Mouse (Mus musculus) spleen, embryonic (tissue): ENCODE results near the gene Dpy19l3.

ENCODE experiments used
- CTCF ChIA-PET: fragments of 350-600 bp; sonication (Branson Sonifier 250); formaldehyde crosslinking; loops from one replicate; lab custom pipeline; 2022; lab: Charles Lee

Dpy19l3 gene

DNA sequence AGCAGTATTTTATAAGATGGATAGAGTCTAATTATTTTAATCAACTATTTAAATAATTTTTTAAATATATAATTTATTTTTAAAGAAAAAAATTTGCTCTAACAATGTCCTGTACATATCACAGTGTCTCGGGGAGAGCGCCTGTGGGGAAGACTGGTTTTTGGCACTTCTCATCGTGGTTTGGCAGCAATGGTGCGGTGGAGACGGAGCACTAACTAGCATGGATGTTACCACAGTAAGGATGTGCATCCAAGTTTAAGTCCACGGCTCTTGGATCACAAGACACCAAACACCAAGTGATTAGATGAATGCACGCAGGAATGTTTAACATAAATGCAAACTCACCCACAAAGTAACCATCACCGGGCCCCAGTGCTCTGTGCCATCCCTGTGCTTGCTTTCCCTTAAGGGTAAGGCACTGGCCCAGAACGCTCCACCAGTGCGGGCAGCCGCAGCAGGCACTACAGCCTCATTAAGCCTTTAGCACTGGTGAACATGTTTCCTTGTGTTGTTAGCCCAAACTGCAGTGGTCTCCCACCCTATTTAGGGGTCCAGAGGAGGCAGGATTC lies 65.4 kb downstream of the Dpy19l3 start:
- CTCF ChIA-PET: no interaction called here

DNA sequence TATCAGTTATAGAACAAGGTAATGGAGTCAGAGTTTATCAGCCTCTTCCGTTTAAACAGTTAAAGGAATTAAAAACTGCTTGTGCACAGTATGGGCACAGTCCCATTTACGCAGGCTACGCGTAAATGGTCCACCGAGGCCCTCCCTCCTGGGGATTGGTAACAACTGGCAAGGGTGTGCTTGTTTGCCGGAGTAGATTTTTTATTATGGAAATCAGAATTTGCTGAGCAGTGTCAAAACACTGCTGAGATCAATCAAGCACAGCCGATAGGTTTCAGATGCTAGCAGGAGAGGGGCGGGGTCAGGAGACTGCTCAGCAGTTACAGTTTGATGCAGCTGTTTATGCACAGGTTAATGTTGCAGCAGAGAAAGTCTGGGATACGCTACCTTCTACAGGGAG lies 66.0 kb downstream of the Dpy19l3 start:
- CTCF ChIA-PET: no interaction called here

DNA sequence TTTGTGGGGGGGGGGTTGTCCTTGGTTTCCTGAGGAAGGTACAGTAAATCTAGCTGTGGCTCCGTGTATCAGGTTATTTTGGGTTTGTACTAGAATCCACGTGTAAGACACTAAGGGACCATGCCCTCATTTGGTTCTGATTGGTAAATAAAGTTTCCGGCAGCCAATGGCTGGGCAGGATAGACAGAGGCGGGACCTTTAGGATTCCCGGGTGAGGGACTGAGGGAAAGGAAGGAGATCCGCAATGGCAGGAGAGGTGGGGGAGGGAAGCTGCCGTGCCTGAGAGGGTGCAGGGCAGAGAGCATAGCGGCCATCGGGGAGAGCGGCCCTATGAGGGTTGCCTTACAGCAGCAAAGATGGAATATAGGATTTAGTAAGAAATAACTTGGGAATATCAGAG lies 67.0 kb downstream of the Dpy19l3 start:
- CTCF ChIA-PET: no interaction called here

DNA sequence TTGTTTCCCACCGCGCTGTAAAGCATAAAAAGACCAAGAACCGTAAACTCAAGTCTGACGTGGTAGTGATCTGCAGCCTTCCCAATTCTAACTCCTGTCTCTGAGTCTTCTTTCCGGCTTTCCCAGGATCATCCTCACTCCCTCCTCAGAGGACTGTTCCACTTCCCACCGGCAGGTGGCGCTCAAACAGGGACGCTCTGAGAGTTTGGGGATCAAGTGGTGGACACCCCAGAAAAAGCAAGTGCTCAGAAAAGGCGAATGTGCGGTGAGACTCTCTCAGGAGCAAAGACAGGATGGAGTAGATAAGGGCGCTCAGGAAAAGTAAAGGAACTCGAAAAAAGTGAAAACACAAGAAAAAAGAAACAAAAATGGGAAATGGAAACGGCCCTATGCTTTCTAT lies 67.5 kb downstream of the Dpy19l3 start:
- CTCF ChIA-PET: no interaction called here

DNA sequence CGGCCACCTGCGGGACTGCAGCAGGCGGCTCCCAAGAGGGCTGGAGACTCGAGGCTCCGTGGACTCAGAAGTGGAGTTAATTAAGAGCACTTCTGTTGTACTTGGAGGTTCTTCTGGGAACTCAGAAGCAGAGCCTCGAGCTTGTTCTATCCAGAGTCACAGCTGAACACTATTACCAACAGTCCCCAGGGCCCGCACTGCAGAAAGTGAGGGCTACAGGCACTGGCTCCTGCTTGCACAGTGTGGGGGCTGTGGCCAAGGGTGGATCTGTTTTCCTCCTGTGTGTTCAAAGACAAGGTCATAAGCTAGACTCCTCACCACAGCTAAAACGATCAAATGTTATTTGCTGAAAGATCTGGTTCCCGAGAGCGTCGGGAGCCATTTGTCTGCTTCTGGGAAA lies 68.0 kb downstream of the Dpy19l3 start:
- CTCF ChIA-PET: no interaction called here

DNA sequence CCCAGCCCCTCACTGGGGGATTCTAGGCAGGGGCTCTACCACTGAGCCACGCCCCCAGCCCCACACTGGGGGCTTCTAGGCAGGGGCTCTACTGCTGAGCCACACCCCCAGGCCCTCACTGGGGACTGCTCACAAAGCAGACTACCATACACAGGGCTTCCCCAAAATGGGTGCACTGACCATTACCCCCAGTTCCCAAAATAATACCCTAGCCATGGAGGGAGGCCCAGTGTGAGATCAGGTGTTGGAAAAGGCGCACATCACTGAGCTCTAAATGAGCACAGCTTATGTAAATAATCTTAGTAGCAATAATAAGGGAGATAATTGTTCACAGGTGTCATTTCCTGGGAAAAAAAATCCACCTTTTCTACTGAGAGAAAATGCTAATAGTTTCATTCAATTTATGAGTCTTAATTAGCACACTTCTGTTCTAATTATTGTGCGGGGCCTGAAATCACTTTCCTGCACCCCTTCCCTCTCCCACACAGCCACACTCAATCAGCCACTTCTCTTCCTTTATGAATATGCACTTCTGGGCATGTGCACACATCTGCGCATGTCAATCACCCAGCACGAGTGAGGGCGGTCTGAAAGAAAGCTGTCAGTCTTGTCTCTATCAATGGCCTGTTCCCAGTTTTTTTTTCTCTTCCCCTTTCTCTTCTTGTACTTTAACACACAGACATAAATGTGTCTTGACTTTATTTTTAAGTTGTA lies 70.7 kb downstream of the Dpy19l3 start:
- CTCF ChIA-PET: no interaction called here

DNA sequence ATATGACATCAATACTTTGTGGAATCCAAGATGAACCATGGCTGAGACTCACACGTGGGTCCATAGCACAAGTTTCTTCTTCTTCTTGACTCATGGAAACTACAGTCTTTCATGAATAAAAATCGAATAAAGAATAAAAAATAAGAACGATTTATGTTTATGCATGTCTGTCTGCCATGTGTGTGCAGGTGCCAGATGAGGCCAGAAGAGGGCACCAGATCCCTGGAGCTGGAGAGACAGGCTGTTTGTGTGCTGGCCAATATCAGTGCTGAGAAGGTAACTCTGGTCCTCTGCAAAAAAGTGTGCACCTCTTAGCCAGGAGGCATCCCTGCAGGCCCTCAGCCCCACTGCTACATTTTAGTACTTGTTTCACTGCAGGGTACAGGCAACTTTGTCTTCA lies 72.7 kb downstream of the Dpy19l3 start:
- CTCF ChIA-PET: no interaction called here

DNA sequence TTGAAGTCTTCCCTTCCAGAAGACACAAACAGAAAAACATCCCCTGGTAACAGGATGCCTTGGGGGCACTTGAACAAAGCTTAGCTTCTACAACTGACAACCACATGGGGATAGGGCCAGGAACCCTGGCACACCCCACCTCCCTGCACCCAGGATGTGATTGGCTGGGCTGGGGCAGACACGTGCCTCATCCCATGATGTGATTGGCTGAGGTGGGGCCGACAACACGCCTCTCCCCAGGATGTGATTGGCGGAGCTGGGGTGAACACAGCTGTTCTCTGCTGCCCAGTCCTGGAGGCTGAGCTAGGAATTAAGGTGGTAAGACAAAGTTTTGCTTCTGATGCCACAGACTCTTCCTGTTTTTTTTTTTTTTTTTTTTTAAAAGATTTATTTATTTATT lies 75.3 kb downstream of the Dpy19l3 start:
- CTCF ChIA-PET: no interaction called here

DNA sequence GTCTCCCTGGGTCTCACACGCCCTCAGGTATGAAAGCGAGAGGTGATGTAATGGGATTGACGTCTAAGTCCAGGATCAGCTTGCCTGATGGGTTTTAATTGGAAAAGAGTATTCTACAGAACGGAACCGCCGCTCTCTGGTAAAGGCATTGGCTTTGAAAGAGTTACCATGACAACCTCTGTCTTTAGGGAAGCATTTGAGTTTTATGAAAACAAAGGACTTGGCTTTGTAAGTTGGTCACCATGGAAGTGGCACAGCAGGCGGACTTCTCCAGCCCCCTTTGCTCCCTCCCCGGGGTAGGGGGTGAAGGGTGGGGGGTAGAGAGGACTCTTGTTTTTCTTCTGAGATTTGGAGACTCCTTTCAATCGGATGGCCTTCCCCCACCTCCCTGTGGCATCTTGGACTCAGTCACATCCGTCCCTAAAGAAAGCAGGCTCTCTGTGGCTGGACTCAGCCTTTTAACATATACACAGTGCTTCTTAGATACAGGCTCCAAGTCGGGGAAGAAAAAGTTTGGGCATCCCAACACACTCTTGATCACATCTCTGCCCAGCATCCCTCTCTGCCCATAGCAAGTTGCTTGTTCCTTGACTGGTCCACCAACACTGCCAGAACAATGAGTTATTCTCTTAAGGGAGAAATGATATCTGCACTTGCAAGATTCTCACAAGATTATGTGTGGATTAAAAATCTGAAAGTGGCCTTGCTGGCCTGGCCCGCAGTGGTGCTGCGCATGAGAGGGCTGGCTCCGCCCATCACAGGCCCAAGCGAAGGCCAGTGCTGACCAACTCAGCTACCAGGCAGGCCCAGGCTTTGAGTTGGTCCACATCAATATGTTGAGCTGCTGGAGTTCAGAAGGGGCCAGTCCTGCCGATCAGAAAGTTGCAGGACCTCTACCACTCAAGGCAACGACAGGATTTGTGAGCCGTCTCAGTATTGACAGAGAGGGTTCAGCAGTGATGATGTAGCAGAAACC lies 85.9 kb downstream of the Dpy19l3 start:
- CTCF ChIA-PET: no interaction called here

DNA sequence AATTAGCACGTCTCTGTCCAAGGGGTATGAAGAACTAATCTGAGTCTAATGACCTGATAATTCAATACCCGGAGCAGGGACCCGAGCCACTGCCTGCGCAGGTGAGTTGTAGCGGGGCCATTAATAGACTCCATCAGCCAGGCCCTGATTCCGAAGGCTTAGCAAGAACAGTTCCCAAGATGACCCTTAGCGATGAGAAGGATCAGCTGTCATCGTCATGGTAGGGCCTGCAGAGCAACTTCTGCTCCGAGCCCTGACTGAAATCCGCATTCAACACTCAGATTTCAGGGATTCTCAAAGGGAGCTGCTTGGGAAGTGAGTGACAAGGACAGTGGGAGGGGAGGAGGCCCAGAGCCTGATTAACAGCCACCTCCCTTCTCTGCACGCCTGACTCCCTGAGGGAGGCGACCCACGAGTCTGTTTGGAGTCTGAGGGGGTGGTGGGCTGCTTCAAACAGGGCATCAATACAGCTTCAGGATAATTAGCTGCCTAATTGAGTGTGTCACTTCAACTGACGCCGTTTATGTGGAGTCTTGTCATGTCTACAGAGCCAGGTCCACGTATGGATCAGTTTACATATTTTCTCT lies 90.4 kb downstream of the Dpy19l3 start:
- CTCF ChIA-PET: no interaction called here

DNA sequence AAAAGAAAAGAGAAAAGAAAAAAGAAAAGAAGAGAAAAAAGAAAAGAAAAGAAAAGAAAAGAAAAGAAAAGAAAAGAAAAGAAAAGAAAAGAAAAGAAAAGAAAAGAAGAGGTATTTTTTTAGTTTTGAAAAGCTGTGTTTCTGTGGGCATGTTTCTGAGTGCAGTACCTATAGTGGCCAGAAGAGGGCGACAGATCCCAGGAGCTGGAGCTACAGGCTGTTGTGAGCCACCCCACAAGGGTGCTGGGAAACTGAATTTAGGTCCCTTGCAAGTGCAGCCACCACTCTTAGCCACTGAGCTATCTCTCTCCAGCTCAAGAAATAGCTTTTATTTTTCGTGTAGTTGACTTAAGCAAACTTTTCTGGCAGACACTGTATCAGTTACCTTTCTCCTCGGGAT lies 95.1 kb downstream of the Dpy19l3 start:
- CTCF ChIA-PET: interaction anchor here (0.8 kb wide), 1 partner anchor 1321 kb away, joined by 6 read pairs; no protein-coding TSS in a partner anchor

DNA sequence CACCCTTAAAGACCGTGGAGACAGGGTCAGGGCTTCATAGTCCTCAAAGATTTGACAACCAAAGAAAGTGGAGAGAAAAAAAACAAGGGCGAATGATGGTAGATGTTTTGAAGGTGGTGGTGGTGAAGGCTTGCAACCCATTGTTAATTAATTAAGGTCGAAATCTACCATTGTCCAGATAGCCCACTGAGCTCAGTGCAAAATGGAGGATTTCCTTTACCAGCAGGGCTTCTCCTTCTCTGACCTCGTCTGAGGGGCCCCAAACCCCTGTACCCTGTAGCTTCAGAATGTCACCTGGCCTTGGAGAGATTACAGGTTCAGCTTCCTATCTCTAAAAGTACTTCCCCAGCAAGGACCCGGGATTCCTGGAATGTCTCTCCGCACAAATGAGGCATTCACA lies 96.4 kb downstream of the Dpy19l3 start:
- CTCF ChIA-PET: no interaction called here

DNA sequence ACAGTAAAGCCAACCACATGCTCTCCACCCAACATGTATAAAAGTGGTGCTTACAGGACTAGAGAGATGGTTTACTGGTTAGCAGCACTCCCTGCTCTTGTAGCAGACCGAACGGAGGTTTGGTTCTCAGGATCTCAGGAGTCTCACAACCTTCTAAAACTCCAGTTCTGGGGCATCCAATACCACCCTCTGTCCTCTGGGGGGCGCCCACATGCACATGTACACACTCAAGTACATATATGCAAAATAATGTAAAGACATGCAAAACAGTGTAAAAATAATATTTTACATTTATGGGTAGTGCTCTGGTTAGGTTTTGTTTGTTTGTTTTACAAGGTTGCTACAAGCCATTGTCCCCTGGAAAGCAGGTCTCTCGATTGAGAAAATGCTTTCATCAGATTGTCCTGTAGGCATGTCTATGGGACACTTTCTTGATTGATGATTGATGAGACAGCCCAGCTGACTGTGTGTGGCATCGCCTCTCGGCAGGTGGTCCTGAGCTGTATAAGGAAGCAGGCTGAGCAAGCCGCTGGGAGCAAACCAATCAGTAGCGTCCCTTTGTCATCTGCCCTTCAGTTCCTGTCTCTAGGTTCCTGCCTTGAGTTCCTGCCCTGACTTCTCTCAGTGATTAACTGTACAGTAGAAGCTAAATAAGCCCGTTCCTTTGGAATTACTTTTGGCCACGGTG lies 102.5 kb downstream of the Dpy19l3 start:
- CTCF ChIA-PET: no interaction called here

DNA sequence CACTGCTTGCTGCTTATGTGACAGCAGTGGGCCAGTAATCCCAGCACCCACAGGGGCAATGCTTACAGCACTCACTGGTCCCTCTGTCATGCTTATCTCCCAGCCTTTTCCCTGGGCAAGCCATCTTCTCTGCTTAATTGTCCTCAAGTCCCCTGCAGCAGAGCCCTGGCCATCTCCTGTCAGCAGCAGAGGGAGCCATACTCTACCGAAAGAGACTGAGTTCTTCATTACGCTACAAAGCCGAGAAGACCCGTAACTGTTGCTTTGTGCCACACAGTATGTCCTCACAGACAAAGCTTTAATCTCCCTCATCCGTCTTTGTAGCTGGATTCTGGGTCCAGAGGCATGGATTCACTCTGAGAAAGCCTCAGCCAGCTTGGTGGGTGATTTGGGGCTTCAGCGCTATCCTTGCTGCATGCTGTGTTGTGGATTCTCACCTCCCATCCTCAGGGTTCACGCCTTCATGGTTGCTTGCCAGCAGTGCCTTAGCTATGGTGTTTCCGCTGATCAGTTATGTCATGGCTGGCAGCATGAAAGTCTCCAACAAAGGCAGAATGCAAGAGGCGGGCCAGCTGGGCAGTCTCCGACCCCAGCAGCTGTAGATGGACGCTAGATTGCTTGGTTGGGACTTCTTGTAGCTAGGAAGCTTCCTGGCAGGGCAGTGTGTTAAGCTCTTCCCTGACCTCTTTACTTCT lies 103.4 kb downstream of the Dpy19l3 start:
- CTCF ChIA-PET: no interaction called here

DNA sequence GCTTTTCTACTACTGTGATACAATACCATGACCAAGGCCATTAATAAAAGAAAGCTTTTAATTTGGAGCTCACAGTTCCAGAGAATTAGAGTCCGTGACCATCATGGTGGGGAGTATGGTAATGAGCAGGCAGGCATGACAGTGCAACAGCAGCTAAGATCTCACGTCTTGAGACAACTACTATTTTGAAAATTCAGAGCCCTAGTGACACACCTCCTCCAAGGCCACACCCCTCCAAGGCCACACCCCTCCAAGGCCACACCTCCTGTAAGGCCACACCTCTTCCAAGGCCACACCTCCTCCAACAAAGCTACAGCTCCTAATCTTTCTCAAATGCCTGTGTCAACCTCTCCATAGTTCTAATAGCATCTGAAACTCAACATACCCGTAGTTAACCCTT lies 105.2 kb downstream of the Dpy19l3 start:
- CTCF ChIA-PET: no interaction called here

DNA sequence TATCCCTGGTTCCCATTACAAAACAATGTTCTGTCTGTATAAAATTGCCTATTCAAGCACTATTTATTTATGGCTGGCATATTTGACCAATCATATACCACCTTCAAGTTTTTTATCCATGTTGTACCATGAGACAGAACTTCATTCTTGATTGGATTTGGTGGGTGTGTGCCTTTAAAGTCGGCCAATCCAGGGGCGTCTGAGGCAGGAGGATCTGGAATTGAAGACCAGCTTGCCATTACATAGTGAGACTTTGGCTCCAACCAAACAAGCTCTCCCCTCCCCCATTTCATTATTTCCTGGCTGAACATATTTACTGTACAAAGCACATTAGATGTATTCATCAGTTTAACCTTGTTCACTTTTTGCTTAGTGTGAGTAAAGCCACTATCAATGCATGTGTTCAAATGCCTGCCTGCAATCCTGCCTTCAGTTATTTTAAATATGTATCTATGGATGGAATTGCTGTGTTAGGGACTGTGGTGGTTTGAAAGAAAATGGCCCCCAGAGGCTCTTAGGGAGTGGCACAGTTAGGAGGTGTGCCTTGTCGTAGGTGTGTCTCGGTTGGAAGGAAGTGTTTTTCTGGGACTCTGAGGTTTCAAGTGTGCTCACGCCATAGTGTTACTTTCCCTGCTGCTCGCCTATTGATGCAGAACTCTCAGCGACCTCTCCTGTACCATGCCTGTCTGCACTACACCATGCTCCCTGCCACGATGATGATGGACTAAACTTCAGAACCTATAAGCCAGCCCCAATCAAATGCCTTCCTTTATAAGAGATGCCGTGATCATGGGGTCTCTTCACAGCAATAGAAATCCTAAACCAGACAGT lies 105.8 kb downstream of the Dpy19l3 start:
- CTCF ChIA-PET: no interaction called here

DNA sequence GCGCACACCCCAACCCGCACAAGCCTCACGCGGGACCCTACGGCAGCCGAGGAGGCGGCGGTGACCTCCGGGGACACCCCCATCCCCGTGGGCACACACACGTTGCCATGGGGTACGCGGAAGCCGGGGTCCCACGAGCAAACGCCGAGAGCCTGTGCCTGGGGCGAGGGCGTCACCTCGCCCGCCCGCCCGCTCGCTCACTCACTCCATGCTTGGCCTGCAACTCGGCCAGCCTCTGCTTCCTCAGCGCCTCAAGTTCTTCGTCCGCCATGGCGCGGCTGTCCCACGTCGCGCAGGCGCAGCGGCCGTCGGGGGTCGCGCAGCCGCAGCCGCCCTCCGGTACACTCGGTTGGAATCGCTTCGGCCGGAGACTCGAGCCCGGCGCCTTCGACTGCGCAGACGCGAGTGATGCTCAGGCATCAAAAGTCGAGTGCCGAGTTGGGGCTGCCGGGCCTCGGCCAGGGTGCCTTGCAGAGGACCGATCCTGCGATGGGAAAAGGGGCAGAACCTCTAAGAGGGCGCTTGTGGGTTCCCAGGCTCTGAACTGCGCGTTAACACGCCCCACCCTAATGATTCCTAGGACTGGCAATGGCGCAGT lies 107.1 kb downstream of the Dpy19l3 start, which contains the start of gene Pdcd5:
Pdcd5 (minus strand) TSS at position 421 of the 598 bp plus-strand sequence.
- CTCF ChIA-PET: no interaction called here

DNA sequence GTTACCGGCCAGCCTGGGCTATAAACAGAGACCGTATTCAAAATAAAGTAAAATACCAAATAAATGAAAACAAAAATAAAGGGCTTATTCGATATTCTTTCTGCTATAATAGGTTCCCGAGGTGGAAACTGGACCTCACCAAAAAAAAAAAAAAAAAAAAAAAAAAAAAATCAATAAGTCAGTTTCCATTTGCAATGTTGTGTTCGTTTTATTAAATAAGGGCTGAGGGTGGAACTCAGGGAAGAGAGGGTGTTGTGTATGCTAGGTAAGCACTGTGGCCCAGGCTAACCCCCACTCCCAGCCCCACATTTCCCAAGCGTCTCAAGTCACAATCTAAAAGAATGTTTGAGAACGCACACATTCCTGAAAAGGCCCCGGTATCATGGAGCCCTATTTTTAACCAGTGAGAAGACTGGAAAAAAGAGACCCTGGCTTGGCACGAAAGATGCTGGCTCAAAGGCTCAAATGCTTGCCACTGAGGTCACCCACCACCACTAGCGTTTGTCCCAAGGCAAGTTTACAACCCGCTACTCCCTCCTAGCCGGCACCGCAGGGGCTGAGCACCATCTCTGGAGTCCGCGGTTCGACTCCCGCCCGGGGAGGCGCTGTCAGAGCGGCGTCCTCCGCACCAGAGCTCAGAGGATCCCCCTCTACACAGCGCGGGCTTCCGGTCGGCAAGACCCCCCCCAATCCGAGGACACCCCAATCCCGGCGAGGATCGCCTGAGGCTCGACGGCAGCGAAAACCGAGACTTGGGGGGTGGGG lies 107.8 kb downstream of the Dpy19l3 start:
- CTCF ChIA-PET: no interaction called here

DNA sequence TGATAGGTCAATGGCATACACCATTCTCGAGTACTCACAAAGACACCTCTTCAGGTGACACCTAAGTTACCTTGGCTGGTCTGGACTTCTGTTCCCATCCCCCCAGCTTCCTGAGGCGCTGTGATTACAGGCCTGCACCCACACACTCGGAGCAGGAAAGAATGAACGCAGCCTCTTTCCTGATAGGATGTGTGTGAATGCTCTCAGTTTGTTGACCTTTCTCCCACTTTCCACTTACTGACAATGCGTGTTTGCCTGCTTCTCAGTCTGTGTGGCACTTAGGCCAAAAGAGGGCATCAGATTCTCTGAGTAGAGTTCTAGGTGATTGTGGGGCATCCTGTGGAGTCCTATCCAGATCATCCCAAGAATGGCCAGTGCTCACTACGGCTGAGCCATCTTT lies 114.2 kb downstream of the Dpy19l3 start:
- CTCF ChIA-PET: no interaction called here
